Mouse (Mus musculus) heart, postnatal 0 days (tissue): ENCODE measurements around the gene Ptprm. TPM values are rescaled to one million over a fixed set of nuclear protein-coding genes. Genes with fewer than 3 reads are reported as not detected.

Experiments
- ATAC-seq: fragments of 200-750 bp; cut with Nextera tagmentation; 2 replicates; pipeline ENCODE4 v1.8.0; 2017; ENCODE audit warnings: low read depth, moderate number of reproducible peaks, moderate library complexity; ENCODE audit not compliant: insufficient read depth
- DNase-seq: peaks from one replicate; pipeline ENCODE4 v3.0.0-alpha.2; 2016; ENCODE audit warnings: low spot score
- H3K27ac ChIP-seq: fragments of 300-500 bp; sonication (generic); 2 replicates; pipeline ENCODE4 v1.5.1; 2014; ENCODE audit warnings: low read depth, mild to moderate bottlenecking
- H3K27me3 ChIP-seq: fragments of 300-500 bp; sonication (generic); 2 replicates; pipeline ENCODE4 v1.6.1; 2014; ENCODE audit warnings: low read length, mixed read lengths; ENCODE audit not compliant: control insufficient read depth, insufficient read depth
- H3K36me3 ChIP-seq: fragments of 300-500 bp; sonication (generic); replicated peaks from 2 replicates; pipeline ENCODE4 v1.6.1; 2014; ENCODE audit warnings: low read length, mixed read lengths; ENCODE audit not compliant: control insufficient read depth, insufficient read depth
- H3K4me1 ChIP-seq: fragments of 300-500 bp; sonication (generic); 2 replicates; pipeline ENCODE4 v1.6.1; 2014; ENCODE audit warnings: antibody characterized with exemption; ENCODE audit not compliant: control insufficient read depth, insufficient read depth
- H3K4me2 ChIP-seq: fragments of 300-500 bp; sonication (generic); 2 replicates; pipeline ENCODE4 v1.6.1; 2014; ENCODE audit warnings: low read depth, mild to moderate bottlenecking, low read length, moderate library complexity
- H3K4me3 ChIP-seq: fragments of 300-500 bp; sonication (generic); 2 replicates; pipeline ENCODE4 v1.5.1; 2014; ENCODE audit warnings: low read depth, low read length
- H3K9ac ChIP-seq: fragments of 300-500 bp; sonication (generic); replicated peaks from 2 replicates; pipeline ENCODE4 v1.6.1; 2014; ENCODE audit warnings: low read depth, low read length, mixed read lengths
- H3K9me3 ChIP-seq: fragments of 300-500 bp; sonication (generic); replicated peaks from 2 replicates; pipeline ENCODE4 v1.6.1; 2016; ENCODE audit warnings: low read length; ENCODE audit not compliant: control insufficient read depth
- CTCF ChIP-seq: IDR thresholded peaks from 2 replicates; pipeline ENCODE4 v1.5.1; 2016; ENCODE audit warnings: antibody characterized with exemption, control low read depth, low read depth
- EP300 ChIP-seq: IDR thresholded peaks from 2 replicates; pipeline ENCODE4 v1.6.1; 2016; ENCODE audit warnings: antibody characterized with exemption, low read depth
- WGBS: fragments of 180-500 bp; shearing (Covaris S2); extraction: QIAGEN DNeasy Blood & Tissue Kit; methylation state at CpG from one replicate; pipeline ENCODE4 v1.1.7; 2014; 5-methylcytosine and 5-hydroxymethylcytosine counted together
- polyA plus RNA-seq: library from polyadenylated mRNA; unstranded; fragments of >200 nt; fragmentation: Nextera tagmentation; extraction: Ambion mirVana; gene quantifications from 2 replicates; pipeline ENCODE4 v1.2.1, GENCODE M21; 2015
- total RNA-seq: library from RNA; depleted of rRNA; stranded (reverse); fragments of >200 nt; gene quantifications from 2 replicates; pipeline ENCODE4 v1.2.3, GENCODE M21; 2014; ENCODE audit warnings: low replicate concordance

The Ptprm gene
- total and polyA plus RNA-seq, 2 experiments from 2014 or later: 11.9 to 48.0 TPM

DNA sequence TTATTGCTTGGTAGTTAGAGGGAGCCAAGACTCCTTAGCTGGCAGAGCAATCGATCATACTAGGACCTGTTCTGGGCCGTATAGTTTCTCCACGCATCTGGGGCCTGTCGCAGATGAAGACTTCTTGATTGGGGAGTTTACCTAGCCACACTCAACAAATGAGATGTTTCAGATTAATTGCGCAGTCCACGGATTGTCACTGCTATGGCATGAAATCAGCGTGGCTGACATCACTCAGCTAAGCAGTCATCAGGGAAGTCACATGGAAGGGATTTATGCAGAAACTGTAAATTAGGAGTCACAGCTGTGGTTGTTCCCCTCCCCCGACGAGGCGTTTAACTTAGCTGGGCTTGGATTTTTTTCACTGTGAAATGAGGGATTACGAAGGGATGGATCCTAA is 479.4 kb downstream of the Ptprm start:
- Histone ChIP-seq H3K27me3 (no peaks in the 10 kb centered on the region), H3K9ac (no peak overlapping the region), H3K4me3 (no peak overlapping the region), H3K36me3 (no peaks in the 10 kb centered on the region), H3K4me1 (no peaks in the 10 kb centered on the region), H3K27ac (no peak overlapping the region), H3K4me2 (no peak overlapping the region), H3K9me3 (no peaks in the 10 kb centered on the region)
- TF ChIP-seq EP300: no peak
- TF ChIP-seq CTCF: no peak
- 86% methylated on average over 11 of the region's 11 CpGs for WGBS
- ATAC-seq (no peak), DNase-seq (no peak)

DNA sequence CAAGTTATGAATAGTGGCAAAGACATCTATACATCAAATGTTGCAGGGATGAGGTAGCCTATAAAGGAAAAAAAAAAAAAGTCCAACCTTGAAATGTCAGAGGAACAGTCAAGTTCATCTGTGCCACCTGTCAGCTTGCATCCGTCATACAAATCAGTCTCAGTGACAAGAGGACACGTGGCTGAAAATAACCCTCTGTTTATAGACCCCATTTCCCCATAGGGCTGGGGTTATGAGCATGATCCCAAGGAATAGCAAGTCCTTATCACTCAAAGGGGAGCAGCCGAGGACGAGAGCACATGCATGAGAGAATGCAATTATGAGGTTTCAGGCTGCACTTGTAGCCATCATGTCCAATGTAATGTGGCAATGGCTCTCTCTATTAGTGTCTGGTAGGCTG is 482.9 kb downstream of the Ptprm start:
- no peak for ATAC-seq

DNA sequence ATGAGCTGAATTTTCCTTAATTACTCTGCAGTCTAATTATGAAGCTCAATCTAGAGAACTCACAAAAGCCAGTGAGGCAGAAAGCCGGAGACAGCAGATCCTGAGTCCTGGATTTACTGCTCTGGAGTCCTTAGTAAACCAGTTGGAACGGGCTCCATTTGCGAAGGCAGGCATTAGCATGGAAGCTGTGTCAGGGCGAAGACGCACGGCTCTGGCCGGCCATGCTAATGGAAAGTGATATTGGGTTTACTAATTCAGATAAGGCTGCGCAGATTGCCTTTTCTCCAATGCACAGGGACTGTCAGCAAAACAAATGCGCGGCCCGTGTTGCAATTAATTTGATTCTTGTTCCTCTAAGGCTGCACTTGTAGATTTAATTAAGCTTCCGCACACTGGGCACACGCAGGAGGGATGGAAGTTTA is 484.7 kb downstream of the Ptprm start:
- Histone ChIP-seq H3K36me3 (no peaks in the 10 kb centered on the region), H3K27me3 (no peaks in the 10 kb centered on the region), H3K4me1 (no peaks in the 10 kb centered on the region), H3K27ac (no peak overlapping the region), H3K9ac (no peak overlapping the region), H3K4me3 (no peak overlapping the region), H3K9me3 (no peaks in the 10 kb centered on the region), H3K4me2 (no peak overlapping the region)
- WGBS: 89% methylated on average over 13 of the region's 13 CpGs
- ATAC-seq (no peak), DNase-seq (no peak)
- TF ChIP-seq CTCF (no peak), EP300 (no peak)

More for the DNA sequence above, 482.9 kb downstream of the Ptprm start:
- no peak for DNase-seq
- Histone ChIP-seq H3K4me1 (no peaks in the 10 kb centered on the region), H3K9ac (no peak overlapping the region), H3K9me3 (no peaks in the 10 kb centered on the region), H3K36me3 (no peaks in the 10 kb centered on the region), H3K4me3 (no peak overlapping the region), H3K4me2 (no peak overlapping the region), H3K27ac (no peak overlapping the region), H3K27me3 (no peaks in the 10 kb centered on the region)
- 62% methylated on average over 4 of the region's 4 CpGs for WGBS
- TF ChIP-seq EP300 (no peak), CTCF (no peak)

DNA sequence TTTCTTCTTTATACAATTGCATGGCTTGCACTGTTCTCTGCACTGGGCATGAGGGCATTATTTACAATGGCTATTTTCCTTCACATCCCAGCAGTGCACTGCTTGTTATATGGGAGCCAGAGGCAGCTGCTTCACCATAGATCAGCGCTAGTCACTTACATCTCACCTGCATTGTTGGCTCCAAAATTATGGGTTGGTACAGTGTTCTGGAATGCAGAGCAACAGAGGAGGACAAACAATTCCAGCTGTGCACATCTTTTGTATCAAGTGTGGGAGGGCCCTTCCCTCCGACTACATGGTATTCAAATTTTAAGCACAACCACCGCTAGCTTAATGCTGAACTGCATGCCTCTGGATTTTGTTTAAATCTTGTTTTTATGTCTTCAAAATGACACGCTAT is 489.8 kb downstream of the Ptprm start:
- ATAC-seq (no peak), DNase-seq (no peak)
- no peak overlapping the region for H3K4me3 ChIP-seq
- H3K9ac ChIP-seq: no peak overlapping the region
- H3K4me1 ChIP-seq: no peaks in the 10 kb centered on the region
- 81% methylated on average over 4 of the region's 4 CpGs for WGBS
- TF ChIP-seq CTCF (no peak), EP300 (no peak)
- H3K9me3 ChIP-seq: no peaks in the 10 kb centered on the region
- H3K27ac ChIP-seq: no peak overlapping the region
- H3K27me3 ChIP-seq: no peaks in the 10 kb centered on the region
- H3K36me3 ChIP-seq: no peaks in the 10 kb centered on the region
- no peak overlapping the region for H3K4me2 ChIP-seq

DNA sequence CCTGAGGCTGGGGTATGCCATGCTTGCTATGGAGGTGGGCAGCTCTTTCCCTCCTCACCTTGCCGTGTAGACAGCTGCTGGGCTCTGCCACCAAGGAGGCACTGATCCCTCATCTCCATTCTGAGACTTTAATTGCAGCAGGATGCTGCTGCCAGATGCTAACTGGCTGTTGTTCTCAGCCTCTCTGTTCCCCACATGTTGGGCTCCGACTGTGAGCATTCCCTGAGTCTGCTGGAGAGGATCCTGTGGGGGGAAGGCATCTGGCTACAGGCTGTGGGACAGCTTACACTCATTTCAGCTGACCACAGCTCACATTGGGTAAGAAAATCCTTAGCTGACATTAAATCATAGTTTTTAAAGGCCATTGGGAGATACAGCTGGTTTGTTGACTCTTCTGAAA is 492.7 kb downstream of the Ptprm start:
- 44% methylated on average over 2 of the region's 2 CpGs for WGBS
- DNase-seq (no peak), ATAC-seq (no peak)

DNA sequence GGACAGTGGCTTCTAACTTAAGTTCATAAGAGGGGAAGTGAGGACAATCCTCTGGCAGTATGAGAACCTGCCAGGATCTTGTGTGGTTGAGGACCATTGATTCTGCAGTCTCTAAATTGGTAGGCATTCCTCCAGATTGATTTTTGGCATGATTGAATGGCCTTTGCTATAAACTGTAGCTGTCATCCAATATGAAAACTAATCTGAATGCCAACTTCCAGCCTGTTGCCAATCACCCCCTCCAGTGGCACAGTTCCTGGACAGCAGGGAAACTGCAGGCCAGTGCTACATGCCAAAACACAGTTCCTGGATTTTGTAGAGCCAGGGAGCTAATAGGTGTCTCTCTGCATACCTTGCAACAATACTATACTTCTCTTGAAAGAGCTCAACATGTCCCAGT is 495.5 kb downstream of the Ptprm start:
- ATAC-seq (no peak), DNase-seq (no peak)
- Histone ChIP-seq H3K9ac (no peak overlapping the region), H3K4me3 (no peak overlapping the region), H3K9me3 (no peaks in the 10 kb centered on the region), H3K4me2 (no peak overlapping the region), H3K36me3 (no peaks in the 10 kb centered on the region), H3K27ac (no peak overlapping the region), H3K4me1 (no peaks in the 10 kb centered on the region), H3K27me3 (no peaks in the 10 kb centered on the region)
- no peak for TF ChIP-seq CTCF
- no peak for TF ChIP-seq EP300

More for the DNA sequence above, 492.7 kb downstream of the Ptprm start:
- H3K4me2 ChIP-seq: no peak overlapping the region
- H3K4me3 ChIP-seq: no peak overlapping the region
- no peaks in the 10 kb centered on the region for H3K9me3 ChIP-seq
- TF ChIP-seq CTCF (no peak), EP300 (no peak)
- no peak overlapping the region for H3K27ac ChIP-seq
- no peak overlapping the region for H3K9ac ChIP-seq
- no peaks in the 10 kb centered on the region for H3K27me3 ChIP-seq
- no peaks in the 10 kb centered on the region for H3K36me3 ChIP-seq
- H3K4me1 ChIP-seq: no peaks in the 10 kb centered on the region
